Mouse (Mus musculus): Measurements from ENCODE around the gene Nudt19.
A peak's percentile ranks its signal among the peaks of the same experiment; 100 is the strongest.
"Not testable (repeated sequence)": the region's sequence is repeated elsewhere in the genome, so short reads cannot be mapped to it uniquely, and the experiment has no call there.

The Nudt19 gene

DNA sequence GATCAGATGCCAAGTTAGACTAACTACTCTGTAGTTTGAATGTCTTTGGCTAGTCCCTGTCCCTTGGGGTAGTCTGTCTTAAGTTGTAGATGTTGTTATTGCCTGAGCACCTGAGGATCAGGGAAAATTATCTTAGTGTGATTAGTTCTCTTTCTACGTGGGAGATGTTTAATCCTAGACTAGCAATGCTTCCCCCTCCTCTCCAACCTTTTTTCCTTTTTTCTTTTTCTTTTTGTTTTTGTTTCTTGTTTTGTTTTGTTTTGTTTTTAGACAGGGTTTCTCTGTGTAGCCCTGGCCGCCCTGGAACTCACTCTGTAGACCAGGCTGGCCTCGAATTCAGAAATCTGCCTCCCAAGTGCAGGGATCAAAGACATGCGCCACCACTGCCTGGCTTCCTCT, at the start of gene Nudt19:
Nudt19 (minus strand) TSS at position 100 of the 399 bp plus-strand sequence.
- no peak for DNase-seq (ENCODE audit: low read depth)

DNA sequence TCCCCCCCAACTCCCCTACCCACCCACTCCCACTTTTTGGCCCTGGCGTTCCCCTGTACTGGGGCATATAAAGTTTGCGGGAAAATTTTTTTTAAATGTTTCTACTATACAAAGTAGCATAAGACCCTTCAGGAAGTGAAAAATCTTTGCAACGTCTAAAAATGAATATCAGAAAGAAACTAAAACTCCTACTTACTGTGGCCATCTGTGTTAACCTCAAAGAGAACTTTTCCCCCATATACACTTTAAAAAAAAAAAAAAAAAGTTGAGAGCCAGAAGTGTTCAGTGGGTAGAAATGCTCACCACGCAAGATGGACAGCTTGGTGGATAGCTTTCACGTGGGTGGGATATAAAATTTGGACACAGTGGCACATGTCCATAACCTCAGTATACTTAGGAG, 46.7 kb upstream of the Nudt19 start:
- DNase-seq (ENCODE audit: low read depth), result no peak

DNA sequence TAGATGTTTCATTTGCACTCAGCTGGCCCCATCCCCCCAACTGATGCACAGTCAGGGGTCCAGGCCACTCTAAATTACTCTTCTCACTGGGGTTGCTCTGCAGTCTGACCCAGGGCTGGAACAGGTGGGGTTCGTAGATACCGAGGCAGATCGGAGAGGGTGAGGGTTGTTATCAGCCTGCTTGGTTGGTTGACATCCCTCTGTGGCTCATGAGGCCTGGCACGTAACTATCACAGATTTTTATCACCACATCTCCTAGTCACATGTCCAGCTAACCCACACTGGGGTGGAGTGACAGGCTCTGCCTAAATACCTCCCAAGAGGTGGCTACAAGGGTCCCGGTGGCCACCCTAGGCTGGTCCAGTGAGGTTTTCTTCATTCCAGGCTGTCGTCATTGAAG, 45.0 kb upstream of the Nudt19 start:
- DNase-seq (ENCODE audit: low read depth), result no peak

DNA sequence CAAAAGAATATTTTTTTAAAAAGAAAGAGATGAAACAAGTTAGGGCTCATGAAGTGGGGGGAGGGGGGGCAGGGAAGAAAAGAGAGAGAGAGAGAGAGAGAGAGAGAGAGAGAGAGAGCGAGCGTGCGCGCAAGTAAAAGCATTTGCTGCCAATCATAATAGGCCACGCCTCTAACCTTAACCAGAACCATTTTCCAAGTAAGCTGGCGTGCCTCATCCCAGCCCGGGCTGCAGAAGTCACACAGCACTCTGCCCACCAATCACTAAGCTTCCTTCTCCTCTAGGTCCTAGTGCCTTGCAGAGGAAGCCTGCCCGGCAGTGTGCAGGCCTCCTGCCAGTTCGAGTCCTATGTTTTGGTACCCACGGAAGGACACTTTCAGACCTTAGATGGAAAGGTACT, 43.9 kb upstream of the Nudt19 start:
- DNase-seq (ENCODE audit: low read depth), result no peak

- no peak for DNase-seq (ENCODE audit: low read depth)
These were observed 43.4 kb upstream of the Nudt19 start for GRCm38 (mm10) chr7:35599492-35599891.

- no peak for DNase-seq (ENCODE audit: low read depth)
These were observed 38.2 kb upstream of the Nudt19 start for GRCm38 (mm10) chr7:35594311-35594710.

GRCm38 (mm10) chr7:35590731-35591191, 34.7 kb upstream of the Nudt19 start:
- DNase-seq (ENCODE audit: low read depth), result no peak

- DNase-seq (ENCODE audit: low read depth), result no peak
These were observed 33.4 kb upstream of the Nudt19 start for GRCm38 (mm10) chr7:35589485-35589884.

- DNase-seq (ENCODE audit: low read depth), result no peak
These were observed 32.8 kb upstream of the Nudt19 start for GRCm38 (mm10) chr7:35588680-35589428.

DNA sequence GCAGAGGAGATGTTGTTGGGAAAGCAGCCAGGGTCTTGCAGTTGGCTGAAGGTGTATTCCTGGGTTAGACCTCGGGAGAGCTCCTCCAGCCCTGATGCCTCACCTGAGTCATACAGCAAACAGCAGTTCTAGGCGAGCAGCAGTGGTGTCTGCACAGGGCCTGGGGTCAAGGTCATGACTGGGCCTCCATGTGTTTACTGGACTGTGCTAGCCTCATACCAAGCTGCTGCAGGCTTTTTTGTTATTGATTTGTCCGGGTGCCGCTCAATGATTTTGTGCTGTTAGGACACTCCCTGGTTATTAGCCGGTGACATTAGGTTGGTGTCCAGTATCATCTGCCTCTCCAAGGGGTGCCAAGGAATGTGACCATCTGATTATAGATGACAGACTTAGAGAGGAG, 31.6 kb upstream of the Nudt19 start:
- no peak for DNase-seq (ENCODE audit: low read depth)

GRCm38 (mm10) chr7:35586906-35587445, 30.9 kb upstream of the Nudt19 start:
- DNase-seq (ENCODE audit: low read depth), result no peak

- DNase-seq (ENCODE audit: low read depth), result peak; percentile 93
These were observed 30.2 kb upstream of the Nudt19 start, which contains the start of gene Ankrd27 for GRCm38 (mm10) chr7:35586055-35586905. Gene Ankrd27 (plus strand): TSS chr7:35586244.

GRCm38 (mm10) chr7:35585191-35586054, 29.3 kb upstream of the Nudt19 start, which contains the start of gene Rgs9bp:
Gene Rgs9bp (minus strand): TSS chr7:35585582.
- no peak for DNase-seq (ENCODE audit: low read depth)

GRCm38 (mm10) chr7:35584786-35585190, 28.7 kb upstream of the Nudt19 start:
- no peak for DNase-seq (ENCODE audit: low read depth)

- DNase-seq (ENCODE audit: low read depth), result no peak
These were observed 28.1 kb upstream of the Nudt19 start for GRCm38 (mm10) chr7:35584068-35584785.

DNA sequence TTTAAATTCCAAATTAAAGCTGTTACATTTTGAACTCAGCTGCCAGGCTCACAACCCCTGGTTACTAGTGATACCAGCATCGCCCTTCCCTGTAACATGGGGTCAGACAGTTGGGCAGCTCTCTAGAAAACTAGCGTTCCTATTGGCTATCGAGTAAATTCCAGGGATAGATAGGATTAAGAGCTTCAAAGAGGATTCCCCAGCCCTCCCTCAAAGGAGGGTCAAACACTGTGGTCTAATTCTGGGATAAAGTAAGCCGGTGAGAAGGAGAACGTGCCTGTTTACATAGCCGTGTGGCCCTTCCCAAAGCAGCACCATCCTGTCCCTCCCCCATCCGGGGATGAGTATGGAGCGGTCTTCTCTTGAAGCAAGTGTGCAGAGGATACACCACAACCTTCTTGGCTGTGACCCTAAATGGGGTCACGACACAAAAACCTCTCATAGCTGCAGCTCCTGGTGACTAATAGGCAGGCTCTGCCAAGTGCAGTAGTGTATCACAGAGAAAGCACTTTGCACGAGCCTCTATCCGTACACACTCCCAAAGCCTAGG, 27.4 kb upstream of the Nudt19 start:
- no peak for DNase-seq (ENCODE audit: low read depth)

GRCm38 (mm10) chr7:35582719-35583118, 26.6 kb upstream of the Nudt19 start:
- DNase-seq (ENCODE audit: low read depth), result no peak

DNA sequence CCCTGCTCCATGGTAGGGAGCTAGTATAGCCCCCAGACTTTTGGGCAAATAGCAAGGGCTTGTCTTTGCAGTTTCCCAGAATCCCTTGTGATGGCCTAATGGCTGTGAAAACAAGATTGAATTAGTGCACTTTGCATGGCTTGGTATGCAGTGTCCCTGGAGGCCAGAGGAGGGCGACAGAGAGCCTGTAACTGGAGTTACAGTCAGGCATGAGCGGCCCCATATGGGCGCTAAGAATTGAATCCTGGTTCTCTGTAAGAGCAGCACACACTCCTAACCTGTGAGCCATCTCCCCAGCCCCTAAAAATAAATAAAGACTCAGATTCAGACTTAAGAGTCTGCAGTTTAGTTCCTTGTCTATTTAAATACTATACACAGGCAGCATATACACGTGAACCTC, 23.7 kb upstream of the Nudt19 start:
- no peak for DNase-seq (ENCODE audit: low read depth)

- DNase-seq (ENCODE audit: low read depth), result not testable (repeated sequence)
These were observed 14.8 kb upstream of the Nudt19 start for GRCm38 (mm10) chr7:35570883-35571282.

- not testable (repeated sequence) for DNase-seq (ENCODE audit: low read depth)
These were observed 13.6 kb upstream of the Nudt19 start for GRCm38 (mm10) chr7:35569724-35570123.

DNA sequence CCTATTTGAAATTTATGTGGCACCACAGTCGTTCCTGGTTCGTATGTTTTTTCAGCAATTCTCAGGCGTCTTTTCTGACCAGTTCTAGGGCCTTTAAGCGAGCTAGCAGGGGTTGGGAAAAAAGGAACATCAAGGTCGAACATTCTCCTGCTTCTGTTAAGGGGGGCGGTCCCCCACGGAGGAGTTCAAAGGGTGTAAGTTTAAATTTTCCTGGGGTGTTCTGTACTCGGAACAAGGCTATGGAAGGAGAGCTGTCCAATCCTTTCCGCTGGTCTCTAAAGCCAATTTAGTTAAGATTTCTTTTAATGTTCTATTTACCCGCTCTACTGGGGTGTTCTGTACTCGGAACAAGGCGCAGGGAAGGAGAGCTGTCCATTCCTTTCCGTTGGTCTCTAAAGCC, 9.9 kb upstream of the Nudt19 start:
- not testable (repeated sequence) for DNase-seq (ENCODE audit: low read depth)
